Mouse (Mus musculus) embryonic fibroblast, embryonic 13.5 days (primary cell): ENCODE results near the gene Rnase2b.

Experiments
- CTCF ChIP-seq: IDR thresholded peaks from 2 replicates; pipeline ENCODE4 v1.5.1; 2011; ENCODE audit warnings: mild to moderate bottlenecking, control low read depth, low read length, moderate library complexity, borderline replicate concordance; ENCODE audit not compliant: insufficient read depth
- POLR2A ChIP-seq: IDR thresholded peaks from 2 replicates; pipeline ENCODE4 v1.6.1; 2011; ENCODE audit warnings: low read depth, mild to moderate bottlenecking, control low read depth, low read length, moderate library complexity

DNA sequence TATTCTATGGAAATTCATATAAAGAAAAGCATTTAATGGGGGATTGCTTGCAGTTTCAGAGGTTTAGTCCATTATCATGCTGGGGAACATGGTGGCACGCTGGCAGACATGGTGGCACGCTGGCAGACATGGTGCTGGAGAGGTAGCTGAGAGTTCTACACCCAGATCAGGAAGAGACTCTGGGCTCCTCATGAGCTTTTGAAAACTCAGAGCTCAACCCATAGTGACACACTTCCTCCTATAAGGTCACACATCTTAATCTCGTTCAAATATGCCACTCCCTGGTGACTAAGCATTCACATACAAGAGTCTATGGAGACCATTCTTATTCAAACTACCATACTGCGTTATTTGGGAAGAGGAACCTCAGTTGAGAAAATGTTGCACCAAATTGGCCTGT lies 29.7 kb upstream of the Rnase2b start:
- TF ChIP-seq CTCF (no peak), POLR2A (no peak)
